Mouse (Mus musculus): ENCODE data around the gene Pmf1. TPM values are rescaled to one million over a fixed set of nuclear protein-coding genes. Genes with fewer than 3 reads are reported as not detected.
A peak's percentile ranks its signal among the peaks of the same experiment; 100 is the strongest.
"Not testable (repeated sequence)": the region's sequence is repeated elsewhere in the genome, so short reads cannot be mapped to it uniquely, and the experiment has no call there.

The Pmf1 gene
- polyA plus RNA-seq, 1 experiment from 2014 or later = 132 TPM

DNA sequence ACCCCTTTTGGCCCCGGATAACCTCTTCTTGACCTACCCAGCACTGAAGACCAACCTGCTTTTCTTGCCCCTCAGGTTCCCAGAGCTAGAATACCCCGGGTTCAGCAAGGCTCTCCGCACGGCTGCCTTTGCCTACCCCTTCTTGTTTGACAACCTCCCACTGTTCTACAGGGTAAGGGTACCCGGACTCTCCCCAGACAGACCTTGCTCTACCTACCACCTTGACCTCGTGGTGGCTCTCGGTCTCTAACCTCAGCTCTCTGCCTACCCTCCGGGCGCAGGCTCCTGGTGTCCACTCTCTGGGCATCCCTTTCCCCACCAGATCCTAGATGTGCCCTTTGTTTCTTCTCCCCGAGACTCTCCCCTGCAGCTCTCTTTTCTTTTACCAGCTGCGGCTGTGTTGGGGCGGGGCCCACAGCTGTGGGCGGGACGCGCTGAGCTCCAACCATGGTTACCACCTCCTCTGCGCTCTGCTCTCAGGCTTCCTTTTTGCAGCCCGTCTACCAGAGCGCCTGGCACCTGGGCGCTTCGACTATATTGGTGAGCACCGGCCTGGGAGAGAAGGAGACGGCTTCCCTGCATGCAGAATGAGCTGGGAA is 43.2 kb downstream of the Pmf1 start:
- Histone ChIP-seq H3K27me3 (ENCODE audit: control insufficient read depth, insufficient read depth, low read length) (peaks cover 14% of the 10 kb centered on the region), H3K4me2 (peak overlapping the region; percentile 28; the same call in 1 of the 2 replicates), H3K9ac (ENCODE audit: low read length) (peak overlapping the region; percentile 38; the same call in 1 of the 2 replicates)
- H3K27ac ChIP-seq (ENCODE audit: low read depth, low read length); H3K4me3 ChIP-seq (ENCODE audit: low read depth, low read length); H3K36me3 ChIP-seq (ENCODE audit: control insufficient read depth, insufficient read depth, low read length); DNase-seq (ENCODE audit: low spot score, missing footprints); H3K9me3 ChIP-seq (ENCODE audit: control insufficient read depth, low read length); H3K4me1 ChIP-seq (ENCODE audit: control insufficient read depth, insufficient read depth, low read length): not testable (repeated sequence)
- 5% methylated on average over 18 of the region's 22 CpGs for WGBS
- peak; percentile 76 for ATAC-seq (ENCODE audit: low FRiP score)

DNA sequence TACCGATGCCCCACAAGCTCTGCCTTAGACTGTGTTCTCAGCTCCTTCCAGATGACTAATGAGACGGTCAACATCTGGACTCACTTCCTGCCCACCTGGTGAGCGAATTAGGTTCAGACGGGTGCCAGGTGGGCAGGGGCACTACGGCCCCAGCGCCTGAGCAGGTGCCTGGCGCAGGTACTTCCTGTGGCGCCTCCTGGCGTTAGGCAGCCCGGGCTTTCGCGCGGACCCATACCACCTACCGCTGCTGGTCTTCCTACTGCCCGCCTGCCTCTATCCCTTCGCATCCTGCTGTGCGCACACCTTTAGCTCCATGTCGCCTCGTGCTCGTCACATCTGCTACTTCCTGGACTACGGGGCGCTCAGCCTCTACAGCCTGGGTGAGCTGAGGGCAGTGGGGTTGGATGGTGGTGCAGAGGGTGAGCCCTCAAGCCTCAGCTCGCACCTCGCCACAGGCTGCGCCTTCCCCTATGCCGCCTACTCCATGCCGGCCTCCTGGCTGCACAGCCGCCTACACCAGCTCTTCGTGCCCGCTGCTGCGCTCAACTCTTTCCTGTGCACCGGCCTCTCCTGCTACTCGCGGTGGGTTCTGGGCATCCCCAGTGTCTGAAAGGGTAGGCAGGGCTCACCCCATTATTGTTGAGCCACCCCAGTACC is 44.3 kb downstream of the Pmf1 start:
- ATAC-seq (ENCODE audit: low FRiP score) (no peak), DNase-seq (ENCODE audit: low spot score, missing footprints) (no peak)
- H3K9me3 ChIP-seq (ENCODE audit: control insufficient read depth, low read length) = peaks cover 2% of the 10 kb centered on the region; the same call in 1 of the 2 replicates
- H3K4me2 ChIP-seq = no peak overlapping the region
- WGBS = 42% methylated on average over 34 of the region's 34 CpGs
- no peak overlapping the region for H3K27ac ChIP-seq (ENCODE audit: low read depth, low read length)
- peaks cover 14% of the 10 kb centered on the region for H3K27me3 ChIP-seq (ENCODE audit: control insufficient read depth, insufficient read depth, low read length)
- H3K9ac ChIP-seq (ENCODE audit: low read length) = no peak overlapping the region
- H3K4me3 ChIP-seq (ENCODE audit: low read depth, low read length) = no peak overlapping the region
- peaks cover 8% of the 10 kb centered on the region for H3K36me3 ChIP-seq (ENCODE audit: control insufficient read depth, insufficient read depth, low read length)
- H3K4me1 ChIP-seq (ENCODE audit: control insufficient read depth, insufficient read depth, low read length) = no peaks in the 10 kb centered on the region

DNA sequence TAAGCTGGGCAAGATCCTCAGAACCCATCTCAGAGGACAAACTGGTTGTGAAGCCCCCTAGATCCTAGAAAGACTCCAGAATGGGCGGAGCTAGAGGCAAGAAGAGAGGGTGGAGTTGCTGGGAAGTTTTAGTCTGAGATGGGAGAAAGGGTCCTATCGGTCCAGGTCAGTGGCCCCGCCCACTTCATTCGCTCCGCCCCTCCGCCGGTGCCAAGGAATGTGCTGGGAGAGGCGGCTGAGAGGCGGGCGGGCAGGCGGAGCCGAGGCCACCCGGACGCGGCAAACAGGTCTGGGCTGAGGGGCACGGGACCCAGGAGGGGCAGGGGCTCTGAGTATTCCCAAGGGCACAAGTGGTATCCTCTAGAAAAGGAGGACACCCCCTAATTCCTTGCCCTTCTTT is 45.8 kb downstream of the Pmf1 start, which contains the start of gene Paqr6:
Paqr6 (plus strand) TSS at position 248 of the 400 bp plus-strand sequence.
- H3K4me2 ChIP-seq = no peak within 1 kb of the TSS
- H3K27ac ChIP-seq (ENCODE audit: low read depth, low read length) = no peak within 1 kb of the TSS
- no peaks in the 10 kb centered on the region for H3K4me1 ChIP-seq (ENCODE audit: control insufficient read depth, insufficient read depth, low read length)
- no peaks in the 10 kb centered on the region for H3K9me3 ChIP-seq (ENCODE audit: control insufficient read depth, low read length)
- ATAC-seq (ENCODE audit: low FRiP score) (no peak), DNase-seq (ENCODE audit: low spot score, missing footprints) (no peak)
- H3K36me3 ChIP-seq (ENCODE audit: control insufficient read depth, insufficient read depth, low read length) = peaks cover 21% of the 10 kb centered on the region
- WGBS = 1% methylated on average over 16 of the region's 16 CpGs
- H3K9ac ChIP-seq (ENCODE audit: low read length) = no peak within 1 kb of the TSS
- no peak within 1 kb of the TSS for H3K4me3 ChIP-seq (ENCODE audit: low read depth, low read length)
- H3K27me3 ChIP-seq (ENCODE audit: control insufficient read depth, insufficient read depth, low read length) = peaks cover 14% of the 10 kb centered on the region

DNA sequence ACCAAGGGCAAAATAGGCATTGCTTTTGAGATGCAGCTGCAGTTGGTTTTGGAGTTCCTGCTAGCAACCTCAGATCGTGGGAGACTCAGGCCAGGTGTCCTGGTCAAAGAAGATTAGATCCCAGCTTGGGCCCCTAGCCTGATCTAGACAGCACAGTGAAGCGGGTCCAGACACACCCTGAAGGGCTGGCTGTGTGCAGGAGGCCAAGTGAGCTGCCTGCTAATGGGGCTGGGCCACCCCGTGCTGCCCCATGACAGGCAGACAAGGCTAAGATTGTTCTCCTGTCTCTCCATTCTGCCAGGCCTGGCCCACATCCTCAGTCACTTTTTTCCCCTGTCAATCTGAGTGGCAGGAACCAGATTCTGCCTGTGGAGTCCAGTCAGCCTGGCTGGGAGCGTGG is 46.4 kb downstream of the Pmf1 start:
- no peak overlapping the region for H3K9ac ChIP-seq (ENCODE audit: low read length)
- no peak for ATAC-seq (ENCODE audit: low FRiP score)
- no peak overlapping the region for H3K27ac ChIP-seq (ENCODE audit: low read depth, low read length)
- 69% methylated on average over 4 of the region's 4 CpGs for WGBS
- H3K27me3 ChIP-seq (ENCODE audit: control insufficient read depth, insufficient read depth, low read length) = peaks cover 14% of the 10 kb centered on the region
- H3K9me3 ChIP-seq (ENCODE audit: control insufficient read depth, low read length) = no peaks in the 10 kb centered on the region
- H3K4me2 ChIP-seq = no peak overlapping the region
- DNase-seq (ENCODE audit: low spot score, missing footprints) = no peak
- no peaks in the 10 kb centered on the region for H3K4me1 ChIP-seq (ENCODE audit: control insufficient read depth, insufficient read depth, low read length)
- no peak overlapping the region for H3K4me3 ChIP-seq (ENCODE audit: low read depth, low read length)
- peaks cover 28% of the 10 kb centered on the region for H3K36me3 ChIP-seq (ENCODE audit: control insufficient read depth, insufficient read depth, low read length)

DNA sequence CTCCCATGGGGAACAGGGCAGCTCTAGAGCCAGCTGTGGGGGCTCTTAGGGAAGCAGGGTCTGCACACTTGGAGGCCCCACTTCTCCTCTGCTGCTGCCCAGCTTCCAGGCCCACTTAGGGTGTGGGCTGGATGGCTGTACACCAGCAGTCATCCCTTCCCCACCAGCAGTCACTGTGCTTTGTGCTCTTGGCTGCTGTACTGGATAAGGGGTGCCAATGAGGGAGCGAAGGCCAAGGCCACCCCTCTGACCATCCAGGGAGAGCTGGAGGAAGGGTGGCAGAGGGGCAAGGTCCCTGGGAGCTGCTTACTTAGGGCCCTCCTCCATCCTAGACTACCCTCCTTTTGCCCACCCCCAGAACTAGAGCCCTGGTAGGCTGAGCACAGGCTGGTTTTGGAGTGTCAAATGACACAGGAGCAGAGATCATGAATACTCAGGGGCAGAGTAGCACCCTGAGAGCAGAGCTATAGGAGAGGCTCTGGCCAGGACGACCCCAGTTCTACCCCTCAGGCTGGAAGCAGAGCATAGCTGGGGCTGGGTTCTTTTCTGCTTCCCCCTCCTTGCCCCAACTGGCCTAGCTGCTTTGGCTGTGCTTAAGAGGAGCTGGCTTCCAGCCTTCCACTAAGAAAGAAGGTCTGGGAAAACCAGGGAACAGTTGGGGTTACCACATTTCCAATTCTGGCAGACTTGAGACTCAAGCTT is 48.4 kb downstream of the Pmf1 start:
- no peaks in the 10 kb centered on the region for H3K9me3 ChIP-seq (ENCODE audit: control insufficient read depth, low read length)
- 94% methylated on average over 2 of the region's 2 CpGs for WGBS
- DNase-seq (ENCODE audit: low spot score, missing footprints) (no peak), ATAC-seq (ENCODE audit: low FRiP score) (no peak)
- H3K4me1 ChIP-seq (ENCODE audit: control insufficient read depth, insufficient read depth, low read length) = no peaks in the 10 kb centered on the region
- peaks cover 14% of the 10 kb centered on the region for H3K27me3 ChIP-seq (ENCODE audit: control insufficient read depth, insufficient read depth, low read length)
- H3K36me3 ChIP-seq (ENCODE audit: control insufficient read depth, insufficient read depth, low read length) = peaks cover 39% of the 10 kb centered on the region
- no peak overlapping the region for H3K4me2 ChIP-seq
- no peak overlapping the region for H3K4me3 ChIP-seq (ENCODE audit: low read depth, low read length)
- H3K27ac ChIP-seq (ENCODE audit: low read depth, low read length) = no peak overlapping the region
- H3K9ac ChIP-seq (ENCODE audit: low read length) = no peak overlapping the region

DNA sequence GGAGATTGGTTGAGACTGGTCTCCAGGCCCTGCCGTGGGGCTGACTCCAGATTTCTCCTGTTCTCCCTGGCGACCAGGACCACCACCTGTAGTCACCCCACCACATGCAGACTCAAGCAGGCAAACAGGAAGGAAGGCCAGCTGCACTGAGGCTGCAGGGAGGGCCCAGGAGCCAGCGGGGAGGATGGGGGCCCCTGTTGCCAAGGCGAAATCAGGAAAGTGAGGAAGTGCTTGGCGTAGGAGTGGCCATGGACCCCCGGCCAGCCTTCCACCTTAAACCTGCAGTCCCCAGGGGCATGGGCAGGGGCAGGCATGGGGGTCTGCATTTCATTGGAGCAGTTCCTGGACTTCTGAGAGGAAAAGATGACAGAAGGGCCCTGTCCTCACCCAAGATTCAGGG is 49.0 kb downstream of the Pmf1 start:
- H3K36me3 ChIP-seq (ENCODE audit: control insufficient read depth, insufficient read depth, low read length) = peaks cover 46% of the 10 kb centered on the region
- no peak for DNase-seq (ENCODE audit: low spot score, missing footprints)
- H3K4me2 ChIP-seq = no peak overlapping the region
- no peak overlapping the region for H3K9ac ChIP-seq (ENCODE audit: low read length)
- no peaks in the 10 kb centered on the region for H3K9me3 ChIP-seq (ENCODE audit: control insufficient read depth, low read length)
- no peak for ATAC-seq (ENCODE audit: low FRiP score)
- 89% methylated on average over 6 of the region's 6 CpGs for WGBS
- H3K27ac ChIP-seq (ENCODE audit: low read depth, low read length) = no peak overlapping the region
- no peaks in the 10 kb centered on the region for H3K4me1 ChIP-seq (ENCODE audit: control insufficient read depth, insufficient read depth, low read length)
- H3K27me3 ChIP-seq (ENCODE audit: control insufficient read depth, insufficient read depth, low read length) = peaks cover 12% of the 10 kb centered on the region
- no peak overlapping the region for H3K4me3 ChIP-seq (ENCODE audit: low read depth, low read length)

DNA sequence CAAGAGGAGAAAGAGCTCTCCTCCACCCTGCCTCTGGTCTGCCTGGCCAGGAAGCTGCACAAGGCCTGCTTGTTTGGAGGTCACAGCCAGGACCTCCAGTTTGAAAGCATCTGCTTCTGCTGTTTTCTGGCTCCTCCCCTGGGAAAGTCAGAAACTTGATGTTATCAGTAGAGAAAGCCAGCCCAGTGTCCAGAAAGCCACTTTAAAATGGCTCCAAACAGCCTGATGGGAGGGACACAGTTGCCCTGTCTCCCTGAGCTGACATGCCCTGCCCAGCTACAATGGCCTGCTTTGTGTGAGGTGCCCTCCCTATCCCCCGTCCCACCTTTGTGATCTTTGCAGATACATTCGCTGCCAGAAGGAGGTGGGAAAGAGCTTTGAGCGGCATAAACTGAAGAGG is 50.1 kb downstream of the Pmf1 start:
- H3K9me3 ChIP-seq (ENCODE audit: control insufficient read depth, low read length) = no peaks in the 10 kb centered on the region
- ATAC-seq (ENCODE audit: low FRiP score) (no peak), DNase-seq (ENCODE audit: low spot score, missing footprints) (no peak)
- H3K27me3 ChIP-seq (ENCODE audit: control insufficient read depth, insufficient read depth, low read length) = peaks cover 3% of the 10 kb centered on the region
- 86% methylated on average over 3 of the region's 3 CpGs for WGBS
- peaks cover 55% of the 10 kb centered on the region for H3K36me3 ChIP-seq (ENCODE audit: control insufficient read depth, insufficient read depth, low read length)
- no peak overlapping the region for H3K9ac ChIP-seq (ENCODE audit: low read length)
- H3K4me1 ChIP-seq (ENCODE audit: control insufficient read depth, insufficient read depth, low read length) = no peaks in the 10 kb centered on the region
- H3K4me3 ChIP-seq (ENCODE audit: low read depth, low read length) = no peak overlapping the region
- no peak overlapping the region for H3K27ac ChIP-seq (ENCODE audit: low read depth, low read length)
- H3K4me2 ChIP-seq = no peak overlapping the region

DNA sequence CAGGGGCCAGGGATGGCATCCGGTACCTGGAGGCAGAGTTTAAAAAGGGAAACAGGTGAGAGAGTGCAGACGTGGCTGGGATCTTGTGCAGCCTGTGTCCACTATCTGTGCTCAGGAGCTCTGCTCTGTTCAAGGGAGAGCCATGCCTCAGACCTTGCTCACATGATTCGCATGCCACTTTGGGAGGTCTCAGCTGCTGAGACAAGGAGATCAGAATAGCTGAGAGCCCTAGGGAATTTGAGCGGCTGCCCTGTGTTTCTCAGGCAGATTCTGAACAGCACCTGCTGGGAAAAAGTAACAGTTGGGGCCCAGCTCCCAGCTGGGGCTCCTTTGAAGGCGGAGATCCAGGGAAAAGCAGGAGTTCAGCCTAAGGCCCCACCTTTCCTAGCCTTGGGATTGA is 50.5 kb downstream of the Pmf1 start:
- peaks cover 57% of the 10 kb centered on the region for H3K36me3 ChIP-seq (ENCODE audit: control insufficient read depth, insufficient read depth, low read length)
- ATAC-seq (ENCODE audit: low FRiP score) (no peak), DNase-seq (ENCODE audit: low spot score, missing footprints) (no peak)
- WGBS = 70% methylated on average over 5 of the region's 5 CpGs
- H3K4me2 ChIP-seq = no peak overlapping the region
- no peak overlapping the region for H3K9ac ChIP-seq (ENCODE audit: low read length)
- H3K9me3 ChIP-seq (ENCODE audit: control insufficient read depth, low read length) = no peaks in the 10 kb centered on the region
- peaks cover 3% of the 10 kb centered on the region for H3K27me3 ChIP-seq (ENCODE audit: control insufficient read depth, insufficient read depth, low read length)
- no peak overlapping the region for H3K4me3 ChIP-seq (ENCODE audit: low read depth, low read length)
- H3K27ac ChIP-seq (ENCODE audit: low read depth, low read length) = no peak overlapping the region
- H3K4me1 ChIP-seq (ENCODE audit: control insufficient read depth, insufficient read depth, low read length) = no peaks in the 10 kb centered on the region
